Mouse (Mus musculus) liver, postnatal 0 days (tissue): ENCODE measurements around the gene Uqcr10. TPM values are rescaled to one million over a fixed set of nuclear protein-coding genes. Genes with fewer than 3 reads are reported as not detected.

ENCODE experiments used
- ATAC-seq: fragments of 200-750 bp; cut with Nextera tagmentation; 2 replicates; pipeline ENCODE4 v1.8.0; 2017; ENCODE audit warnings: mild to moderate bottlenecking, moderate library complexity
- DNase-seq: peaks from one replicate; pipeline ENCODE4 v3.0.0-alpha.2; 2016
- H3K27ac ChIP-seq: fragments of 300-500 bp; sonication (generic); 2 replicates; pipeline ENCODE4 v1.5.1; 2014; ENCODE audit warnings: antibody characterized with exemption, moderate library complexity, mild to moderate bottlenecking, low read depth
- H3K27me3 ChIP-seq: fragments of 300-500 bp; sonication (generic); 2 replicates; pipeline ENCODE4 v1.6.1; 2014; ENCODE audit warnings: low read length, control low read depth, mixed read lengths; ENCODE audit not compliant: insufficient read depth
- H3K36me3 ChIP-seq: fragments of 300-500 bp; sonication (generic); replicated peaks from 2 replicates; pipeline ENCODE4 v1.6.1; 2014; ENCODE audit warnings: mild to moderate bottlenecking, control low read depth, low read length, moderate library complexity, mixed read lengths; ENCODE audit not compliant: insufficient read depth
- H3K4me1 ChIP-seq: fragments of 300-500 bp; sonication (generic); 2 replicates; pipeline ENCODE4 v1.6.1; 2014; ENCODE audit warnings: antibody characterized with exemption, mild to moderate bottlenecking, control low read depth; ENCODE audit not compliant: insufficient read depth
- H3K4me2 ChIP-seq: fragments of 300-500 bp; sonication (generic); 2 replicates; pipeline ENCODE4 v1.6.1; 2014; ENCODE audit warnings: low read depth, mild to moderate bottlenecking, low read length, moderate library complexity, mixed read lengths
- H3K4me3 ChIP-seq: fragments of 300-500 bp; sonication (generic); 2 replicates; pipeline ENCODE4 v1.5.1; 2014; ENCODE audit warnings: low read depth, low read length
- H3K9ac ChIP-seq: fragments of 300-500 bp; sonication (generic); replicated peaks from 2 replicates; pipeline ENCODE4 v1.6.1; 2014; ENCODE audit warnings: mild to moderate bottlenecking, moderate library complexity
- H3K9me3 ChIP-seq: fragments of 300-500 bp; sonication (generic); 2 replicates; pipeline ENCODE4 v1.6.1; 2016; ENCODE audit warnings: mild to moderate bottlenecking, control low read depth, low read length, mixed read lengths
- CTCF ChIP-seq: sonication (generic); IDR thresholded peaks from 2 replicates; pipeline ENCODE4 v1.5.1; 2016; ENCODE audit warnings: antibody characterized with exemption, low read depth
- EP300 ChIP-seq: IDR thresholded peaks from 2 replicates; pipeline ENCODE4 v1.6.1; 2016; ENCODE audit warnings: antibody characterized with exemption, low read depth, mild to moderate bottlenecking
- WGBS: fragments of 180-500 bp; shearing (Covaris S2); extraction: QIAGEN DNeasy Blood & Tissue Kit; methylation state at CpG from one replicate; pipeline ENCODE4 v1.1.7; 2014; ENCODE audit not compliant: insufficient replicate concordance; 5-methylcytosine and 5-hydroxymethylcytosine counted together
- polyA plus RNA-seq: library from polyadenylated mRNA; unstranded; fragments of >200 nt; fragmentation: Nextera tagmentation; extraction: Ambion mirVana; gene quantifications from 2 replicates; pipeline ENCODE4 v1.2.1, GENCODE M21; 2015

Gene Uqcr10
- polyA plus RNA-seq, 1 experiment from 2014 or later = 1,070 TPM

- no peak for ATAC-seq
- H3K36me3 ChIP-seq = no peaks in the 10 kb centered on the region
- H3K4me2 ChIP-seq = no peak overlapping the region
- TF ChIP-seq CTCF = no peak
- no peak for TF ChIP-seq EP300
- no peak overlapping the region for H3K4me3 ChIP-seq
- no peak overlapping the region for H3K27ac ChIP-seq
- no peak overlapping the region for H3K9ac ChIP-seq
- H3K27me3 ChIP-seq = no peaks in the 10 kb centered on the region
- H3K9me3 ChIP-seq = no peaks in the 10 kb centered on the region
- H3K4me1 ChIP-seq = 0 out of 2 replicates have a peak, but pooled peaks cover 4% of the 10 kb centered on the region
- 83% methylated on average over 7 of the region's 7 CpGs for WGBS
- no peak for DNase-seq
These were observed 13.8 kb downstream of the Uqcr10 start for GRCm38 (mm10) chr11:4690353-4690752.

GRCm38 (mm10) chr11:4688632-4689380 lies 15.3 kb downstream of the Uqcr10 start:
- 52% methylated on average over 11 of the region's 11 CpGs for WGBS
- H3K36me3 ChIP-seq = no peaks in the 10 kb centered on the region
- 0 out of 2 replicates have a peak, but pooled peaks cover 4% of the 10 kb centered on the region for H3K4me1 ChIP-seq
- no peaks in the 10 kb centered on the region for H3K27me3 ChIP-seq
- DNase-seq = no peak
- ATAC-seq = no peak
- H3K9me3 ChIP-seq = no peaks in the 10 kb centered on the region
- no peak overlapping the region for H3K27ac ChIP-seq
- no peak overlapping the region for H3K4me3 ChIP-seq
- no peak overlapping the region for H3K9ac ChIP-seq
- no peak for TF ChIP-seq EP300
- TF ChIP-seq CTCF = no peak
- no peak overlapping the region for H3K4me2 ChIP-seq

- H3K4me1 ChIP-seq = 0 out of 2 replicates have a peak, but pooled peaks cover 4% of the 10 kb centered on the region
- no peak for TF ChIP-seq EP300
- no peak for TF ChIP-seq CTCF
- H3K4me2 ChIP-seq = no peak overlapping the region
- peaks cover 6% of the 10 kb centered on the region for H3K36me3 ChIP-seq
- no peaks in the 10 kb centered on the region for H3K27me3 ChIP-seq
- H3K9me3 ChIP-seq = no peaks in the 10 kb centered on the region
- no peak for ATAC-seq
- H3K9ac ChIP-seq = no peak overlapping the region
- no peak overlapping the region for H3K27ac ChIP-seq
- DNase-seq = no peak
- H3K4me3 ChIP-seq = no peak overlapping the region
- WGBS = 54% methylated on average over 3 of the region's 3 CpGs
These were observed 16.3 kb downstream of the Uqcr10 start for GRCm38 (mm10) chr11:4687874-4688273.

GRCm38 (mm10) chr11:4687027-4687426 lies 17.1 kb downstream of the Uqcr10 start:
- no peak overlapping the region for H3K4me3 ChIP-seq
- peaks cover 13% of the 10 kb centered on the region for H3K36me3 ChIP-seq
- TF ChIP-seq EP300 (no peak), CTCF (no peak)
- no peak overlapping the region for H3K4me2 ChIP-seq
- H3K27me3 ChIP-seq = no peaks in the 10 kb centered on the region
- ATAC-seq = peak; percentile 57
- no peak overlapping the region for H3K27ac ChIP-seq
- no peak overlapping the region for H3K9ac ChIP-seq
- no peaks in the 10 kb centered on the region for H3K9me3 ChIP-seq
- DNase-seq = no peak
- WGBS = 51% methylated on average over 3 of the region's 3 CpGs
- 0 out of 2 replicates have a peak, but pooled peaks cover 4% of the 10 kb centered on the region for H3K4me1 ChIP-seq

GRCm38 (mm10) chr11:4685510-4685909 lies 18.6 kb downstream of the Uqcr10 start:
- Histone ChIP-seq H3K4me2 (no peak overlapping the region), H3K9me3 (no peaks in the 10 kb centered on the region), H3K4me1 (0 out of 2 replicates have a peak, but pooled peaks cover 4% of the 10 kb centered on the region), H3K9ac (no peak overlapping the region), H3K36me3 (peaks cover 25% of the 10 kb centered on the region), H3K27me3 (no peaks in the 10 kb centered on the region), H3K4me3 (no peak overlapping the region), H3K27ac (no peak overlapping the region)
- WGBS = 72% methylated on average over 5 of the region's 5 CpGs
- DNase-seq (no peak), ATAC-seq (no peak)
- TF ChIP-seq CTCF (no peak), EP300 (no peak)

- Histone ChIP-seq H3K9me3 (no peaks in the 10 kb centered on the region), H3K4me1 (0 out of 2 replicates have a peak, but pooled peaks cover 4% of the 10 kb centered on the region), H3K36me3 (peaks cover 28% of the 10 kb centered on the region), H3K27ac (no peak overlapping the region), H3K4me3 (no peak overlapping the region), H3K27me3 (no peaks in the 10 kb centered on the region), H3K9ac (no peak overlapping the region), H3K4me2 (no peak overlapping the region)
- 75% methylated on average over 4 of the region's 4 CpGs for WGBS
- TF ChIP-seq EP300 (no peak), CTCF (no peak)
- no peak for DNase-seq
- no peak for ATAC-seq
These were observed 19.1 kb downstream of the Uqcr10 start for GRCm38 (mm10) chr11:4685071-4685470.
